Mouse (Mus musculus) brain, embryonic 14.5 days (tissue): ENCODE data around the gene Gm4881.

Experiments used
- CTCF ChIP-seq: fragments of 200-500 bp; IDR thresholded peaks from 2 replicates; pipeline ENCODE4 v1.5.1; 2012; ENCODE audit warnings: inconsistent platforms, mild to moderate bottlenecking, moderate library complexity, borderline replicate concordance; ENCODE audit not compliant: insufficient read depth, insufficient read length; ENCODE audit errors: extremely low read depth
- POLR2A ChIP-seq: fragments of 200-500 bp; IDR thresholded peaks from 2 replicates; pipeline ENCODE4 v1.6.1; 2012; ENCODE audit warnings: mild to moderate bottlenecking, inconsistent platforms, borderline replicate concordance; ENCODE audit not compliant: poor library complexity, insufficient read depth, insufficient read length, severe bottlenecking; ENCODE audit errors: extremely low read depth

GRCm38 (mm10) chr7:24896269-24896668 is 48.0 kb downstream of the Gm4881 start:
- TF ChIP-seq CTCF (no peak), POLR2A (no peak)
